Mouse (Mus musculus): Measurements from ENCODE around the gene Rnd3. TPM values are rescaled to one million over a fixed set of nuclear protein-coding genes. Genes with fewer than 3 reads are reported as not detected.

The Rnd3 gene
- polyA plus RNA-seq (2017; shearing (Covaris generic)): under 1 TPM in 1 of 2 experiments, not detected in 1; 0.17 TPM

- ATAC-seq: no peak
These were observed at the start of gene Rnd3 for GRCm38 (mm10) chr2:51148975-51149374. Rnd3 (minus strand) TSS chr2:51149111.

- ATAC-seq: no peak
These were observed 43.4 kb upstream of the Rnd3 start for GRCm38 (mm10) chr2:51192319-51192718.

GRCm38 (mm10) chr2:51185762-51186161 is 36.9 kb upstream of the Rnd3 start:
- no peak for ATAC-seq

- ATAC-seq: no peak
These were observed 34.1 kb upstream of the Rnd3 start for GRCm38 (mm10) chr2:51182990-51183389.

GRCm38 (mm10) chr2:51181376-51181775 is 32.5 kb upstream of the Rnd3 start:
- ATAC-seq: no peak

- ATAC-seq: no peak
These were observed 30.2 kb upstream of the Rnd3 start for GRCm38 (mm10) chr2:51179096-51179495.

- no peak for ATAC-seq
These were observed 28.7 kb upstream of the Rnd3 start for GRCm38 (mm10) chr2:51177615-51178014.

GRCm38 (mm10) chr2:51175276-51175675 is 26.4 kb upstream of the Rnd3 start:
- ATAC-seq: no peak

- no peak for ATAC-seq
These were observed 12.2 kb upstream of the Rnd3 start for GRCm38 (mm10) chr2:51161110-51161509.

GRCm38 (mm10) chr2:51148454-51148853 is 457 bp downstream of the Rnd3 start:
- ATAC-seq: no peak

GRCm38 (mm10) chr2:51148065-51148407 is 875 bp downstream of the Rnd3 start:
- ATAC-seq: no peak

- ATAC-seq: no peak
These were observed 1.4 kb downstream of the Rnd3 start for GRCm38 (mm10) chr2:51147318-51148064.

GRCm38 (mm10) chr2:51146871-51147317 is 2.0 kb downstream of the Rnd3 start:
- no peak for ATAC-seq

- no peak for ATAC-seq
These were observed 3.0 kb downstream of the Rnd3 start for GRCm38 (mm10) chr2:51145838-51146470.

GRCm38 (mm10) chr2:51144380-51145120 is 4.4 kb downstream of the Rnd3 start:
- ATAC-seq: no peak

GRCm38 (mm10) chr2:51142422-51142821 is 6.5 kb downstream of the Rnd3 start:
- ATAC-seq: no peak

- no peak for ATAC-seq
These were observed 7.6 kb downstream of the Rnd3 start for GRCm38 (mm10) chr2:51141345-51141744.

- no peak for ATAC-seq
These were observed 8.4 kb downstream of the Rnd3 start for GRCm38 (mm10) chr2:51140486-51140885.

- ATAC-seq: no peak
These were observed 8.9 kb downstream of the Rnd3 start for GRCm38 (mm10) chr2:51139912-51140446.

- no peak for ATAC-seq
These were observed 9.5 kb downstream of the Rnd3 start for GRCm38 (mm10) chr2:51139218-51139911.

- ATAC-seq: no peak
These were observed 11.2 kb downstream of the Rnd3 start for GRCm38 (mm10) chr2:51137726-51138125.

GRCm38 (mm10) chr2:51132181-51132580 is 16.7 kb downstream of the Rnd3 start:
- ATAC-seq: no peak

- no peak for ATAC-seq
These were observed 20.8 kb downstream of the Rnd3 start for GRCm38 (mm10) chr2:51128090-51128489.

All from activated CD4-positive, CD25-positive, alpha-beta regulatory T cell, adult 4 months (primary cell).